Mouse (Mus musculus) heart, adult 9 months (tissue): ENCODE data around the gene Efcc1.

Source experiments
- DNase-seq, 2 experiments: peaks; one replicate each; pipeline ENCODE4 v3.0.0; 2022; ENCODE audit warnings: low spot score in 2 of 2

The Efcc1 gene

GRCm38 (mm10) chr6:87804036-87804435 is 73.4 kb downstream of the Efcc1 start:
- no peak for DNase-seq

- DNase-seq, result no peak
Measured at GRCm38 (mm10) chr6:87804886-87805285, 74.2 kb downstream of the Efcc1 start.

- DNase-seq, result no peak
Measured at GRCm38 (mm10) chr6:87805448-87805847, 74.8 kb downstream of the Efcc1 start.
